Mouse (Mus musculus): ENCODE measurements at regions not wholly inside any gene's neighbourhood (a gene's known extent, or its start where the extent isn't known, plus 50 kb on each side); places are given as distances from the start of the nearest gene placed in this dataset.

GRCm38 (mm10) chr16:45329716-45330115 is 79.1 kb downstream of the Cd200 start:
- Histone ChIP-seq H3K9me3 (replicated peaks; ENCODE audit: low read length) (no peaks in the 10 kb centered on the region), H3K4me1 (ENCODE audit: control insufficient read depth in 1 of 2, insufficient read depth in 2 of 2) (peaks cover 7 to 23% of the 10 kb centered on the region in 2 experiments), H3K27ac (ENCODE audit: insufficient read depth, low read depth) (no peak overlapping the region), H3K36me3 (replicated peaks in 1 of 2; ENCODE audit: control insufficient read depth in 1 of 2, insufficient read depth in 1 of 2, low read length in 1 of 2) (no peaks in the 10 kb centered on the region), H3K79me2 (replicated peaks; ENCODE audit: control insufficient read depth, extremely low read depth, insufficient read depth, poor library complexity, severe bottlenecking) (no peaks in the 10 kb centered on the region), H3K4me2 (ENCODE audit: insufficient read depth, low read depth, poor library complexity, severe bottlenecking) (no peak overlapping the region), H3K27me3 (replicated peaks) (no peaks in the 10 kb centered on the region), H3K4me3 (replicated peaks in 1 of 3; ENCODE audit: low read depth in 2 of 3, low read length in 2 of 3, poor library complexity in 1 of 3) (no peak overlapping the region), H3K9ac (ENCODE audit: insufficient read depth, low read depth) (no peak overlapping the region)
- dilution Hi-C loops (cut with MboI; ENCODE audit: extremely low pct_ligation_motif_present, extremely low pct_unique_long_range_greater_than_20kb, low sequenced_read_pairs), result no loop called here
- no peak for TF ChIP-seq USF2 (conservative IDR thresholded peaks at IDR 0.05; ENCODE audit: low read depth, low read length)
- TF ChIP-seq EP300 (IDR thresholded peaks at IDR 0.05; ENCODE audit: low read length), result peak; percentile 7; the same call in 1 of the 2 replicates
- in situ Hi-C loops (cut with MboI; ENCODE audit: low pct_ligation_motif_present, low pct_unique_long_range_greater_than_20kb, low sequenced_read_pairs), result loop anchor here (10.0 kb wide), 1 partner anchor 75 kb away; the partner anchor contains the start of gene Cd200
- no peak for DNase-seq (ENCODE audit: extremely low read depth)

- H3K27ac ChIP-seq (ENCODE audit: insufficient read depth, low read depth), result no peak overlapping the region
- no peaks in the 10 kb centered on the region for H3K79me2 ChIP-seq (replicated peaks; ENCODE audit: control insufficient read depth, extremely low read depth, insufficient read depth, poor library complexity, severe bottlenecking)
- H3K9ac ChIP-seq (ENCODE audit: insufficient read depth, low read depth), result no peak overlapping the region
- in situ Hi-C loops (cut with MboI; ENCODE audit: low pct_ligation_motif_present, low pct_unique_long_range_greater_than_20kb, low sequenced_read_pairs), result no loop called here
- TF ChIP-seq NELFE (IDR thresholded peaks at IDR 0.05; ENCODE audit: low read depth, low read length) (no peak), ZKSCAN1 (IDR thresholded peaks at IDR 0.05; ENCODE audit: borderline replicate concordance, low read depth, low read length) (no peak), NRF1 (IDR thresholded peaks at IDR 0.05; ENCODE audit: low read depth, low read length) (no peak), ZNF384 (IDR thresholded peaks at IDR 0.05; ENCODE audit: low read depth, low read length) (no peak), IRF4 (IDR thresholded peaks at IDR 0.05; ENCODE audit: low read depth, low read length) (no peak), POLR2AphosphoS2 (IDR thresholded peaks at IDR 0.05; ENCODE audit: low read depth, low read length) (no peak)
- H3K4me1 ChIP-seq (ENCODE audit: control insufficient read depth in 1 of 2, insufficient read depth in 2 of 2), result peaks cover 6 to 23% of the 10 kb centered on the region in 2 experiments
- DNase-seq (ENCODE audit: extremely low read depth), result no peak
- no peaks in the 10 kb centered on the region for H3K27me3 ChIP-seq (replicated peaks)
- H3K4me3 ChIP-seq (replicated peaks in 1 of 3; ENCODE audit: low read depth in 2 of 3, low read length in 2 of 3, poor library complexity in 1 of 3), result no peak overlapping the region
- H3K36me3 ChIP-seq (replicated peaks in 1 of 2; ENCODE audit: control insufficient read depth in 1 of 2, insufficient read depth in 1 of 2, low read length in 1 of 2), result no peaks in the 10 kb centered on the region
- no peak overlapping the region for H3K4me2 ChIP-seq (ENCODE audit: insufficient read depth, low read depth, poor library complexity, severe bottlenecking)
- dilution Hi-C loops (cut with MboI; ENCODE audit: extremely low pct_ligation_motif_present, extremely low pct_unique_long_range_greater_than_20kb, low sequenced_read_pairs), result no loop called here
- no peaks in the 10 kb centered on the region for H3K9me3 ChIP-seq (replicated peaks; ENCODE audit: low read length)
Observed at GRCm38 (mm10) chr16:45327103-45327502, 81.8 kb downstream of the Cd200 start.

GRCm38 (mm10) chr16:45311479-45311878 is 87.4 kb downstream of the Btla start:
- H3K27ac ChIP-seq (ENCODE audit: insufficient read depth, low read depth), result no peak overlapping the region
- no peak overlapping the region for H3K4me2 ChIP-seq (ENCODE audit: insufficient read depth, low read depth, poor library complexity, severe bottlenecking)
- TF ChIP-seq MAZ (IDR thresholded peaks at IDR 0.05; ENCODE audit: low read depth, low read length), result no peak
- TF ChIP-seq MEF2A (IDR thresholded peaks at IDR 0.05; ENCODE audit: borderline replicate concordance, low read depth, low read length), result no peak
- TF ChIP-seq MAFK (IDR thresholded peaks at IDR 0.05; ENCODE audit: insufficient replicate concordance, low read length), result no peak
- TF ChIP-seq ELF1 (IDR thresholded peaks at IDR 0.05; ENCODE audit: low read depth, low read length), result no peak
- no peak for TF ChIP-seq MAX (IDR thresholded peaks at IDR 0.05; ENCODE audit: low read length)
- no peak for TF ChIP-seq EP300 (IDR thresholded peaks at IDR 0.05; ENCODE audit: low read length)
- no peak for TF ChIP-seq SIN3A (IDR thresholded peaks at IDR 0.05; ENCODE audit: low read length)
- no peak for TF ChIP-seq RCOR1 (conservative IDR thresholded peaks at IDR 0.05; ENCODE audit: low read depth, low read length)
- no peak for TF ChIP-seq USF1 (IDR thresholded peaks at IDR 0.05; ENCODE audit: low read depth, low read length)
- no peak for TF ChIP-seq IRF4 (IDR thresholded peaks at IDR 0.05; ENCODE audit: low read depth, low read length)
- no peak for TF ChIP-seq POLR2AphosphoS2 (IDR thresholded peaks at IDR 0.05; ENCODE audit: low read depth, low read length)
- no peak for TF ChIP-seq E2F4 (IDR thresholded peaks at IDR 0.05; ENCODE audit: insufficient replicate concordance, low read depth, low read length)
- TF ChIP-seq BHLHE40 (IDR thresholded peaks at IDR 0.05; ENCODE audit: low read depth, low read length), result no peak
- TF ChIP-seq CHD1 (IDR thresholded peaks at IDR 0.05; ENCODE audit: low read depth, low read length), result no peak
- no peak for TF ChIP-seq NELFE (IDR thresholded peaks at IDR 0.05; ENCODE audit: low read depth, low read length)
- no peak for TF ChIP-seq ZKSCAN1 (IDR thresholded peaks at IDR 0.05; ENCODE audit: borderline replicate concordance, low read depth, low read length)
- TF ChIP-seq MYC (IDR thresholded peaks at IDR 0.05; ENCODE audit: low read depth, low read length), result no peak
- 0 out of 4 replicates have a peak, but pooled peaks cover 0 to 6% of the 10 kb centered on the region in 2 experiments for H3K4me1 ChIP-seq (ENCODE audit: control insufficient read depth in 1 of 2, insufficient read depth in 2 of 2)
- H3K79me2 ChIP-seq (replicated peaks; ENCODE audit: control insufficient read depth, extremely low read depth, insufficient read depth, poor library complexity, severe bottlenecking), result no peaks in the 10 kb centered on the region
- dilution Hi-C loops (cut with MboI; ENCODE audit: extremely low pct_ligation_motif_present, extremely low pct_unique_long_range_greater_than_20kb, low sequenced_read_pairs) (no loop called here), in situ Hi-C loops (cut with MboI; ENCODE audit: low pct_ligation_motif_present, low pct_unique_long_range_greater_than_20kb, low sequenced_read_pairs) (loop anchor here (25.0 kb wide), 1 partner anchor 326 kb away; no protein-coding TSS in a partner anchor)
- H3K9me3 ChIP-seq (replicated peaks; ENCODE audit: low read length), result no peaks in the 10 kb centered on the region
- H3K36me3 ChIP-seq (replicated peaks in 1 of 2; ENCODE audit: control insufficient read depth in 1 of 2, insufficient read depth in 1 of 2, low read length in 1 of 2), result no peaks in the 10 kb centered on the region
- H3K27me3 ChIP-seq (replicated peaks), result no peaks in the 10 kb centered on the region
- no peak overlapping the region for H3K4me3 ChIP-seq (replicated peaks in 1 of 3; ENCODE audit: low read depth in 2 of 3, low read length in 2 of 3, poor library complexity in 1 of 3)
- H3K9ac ChIP-seq (ENCODE audit: insufficient read depth, low read depth), result no peak overlapping the region
- no peak for DNase-seq (ENCODE audit: extremely low read depth)
